Mouse (Mus musculus): ENCODE results near the gene Gm45716. TPM values are rescaled to one million over a fixed set of nuclear protein-coding genes. Genes with fewer than 3 reads are reported as not detected.

The Gm45716 gene
- polyA plus RNA-seq, 1 experiment = 17.3 TPM

GRCm38 (mm10) chr11:90175634-90176300, 11.7 kb upstream of the Gm45716 start:
- DNase-seq (ENCODE audit: low read depth) = peak; percentile 62
- TF ChIP-seq CTCF (IDR thresholded peaks at IDR 0.05; ENCODE audit: borderline replicate concordance, extremely low read depth, insufficient read depth, insufficient read length) (no peak), POLR2A (IDR thresholded peaks at IDR 0.05; ENCODE audit: borderline replicate concordance, extremely low read depth, insufficient read depth, insufficient read length, poor library complexity, severe bottlenecking) (no peak)

GRCm38 (mm10) chr11:90177389-90177788, 10.1 kb upstream of the Gm45716 start:
- TF ChIP-seq POLR2A (IDR thresholded peaks at IDR 0.05; ENCODE audit: borderline replicate concordance, extremely low read depth, insufficient read depth, insufficient read length, poor library complexity, severe bottlenecking) (no peak), CTCF (IDR thresholded peaks at IDR 0.05; ENCODE audit: borderline replicate concordance, extremely low read depth, insufficient read depth, insufficient read length) (no peak)
- DNase-seq (ENCODE audit: low read depth) = no peak

- peak; percentile 79 for DNase-seq (ENCODE audit: low read depth)
- TF ChIP-seq POLR2A (IDR thresholded peaks at IDR 0.05; ENCODE audit: borderline replicate concordance, extremely low read depth, insufficient read depth, insufficient read length, poor library complexity, severe bottlenecking) (no peak), CTCF (IDR thresholded peaks at IDR 0.05; ENCODE audit: borderline replicate concordance, extremely low read depth, insufficient read depth, insufficient read length) (peak; percentile 20; the same call in 1 of the 2 replicates)
These were observed 4.1 kb upstream of the Gm45716 start for GRCm38 (mm10) chr11:90183361-90183760.

DNA sequence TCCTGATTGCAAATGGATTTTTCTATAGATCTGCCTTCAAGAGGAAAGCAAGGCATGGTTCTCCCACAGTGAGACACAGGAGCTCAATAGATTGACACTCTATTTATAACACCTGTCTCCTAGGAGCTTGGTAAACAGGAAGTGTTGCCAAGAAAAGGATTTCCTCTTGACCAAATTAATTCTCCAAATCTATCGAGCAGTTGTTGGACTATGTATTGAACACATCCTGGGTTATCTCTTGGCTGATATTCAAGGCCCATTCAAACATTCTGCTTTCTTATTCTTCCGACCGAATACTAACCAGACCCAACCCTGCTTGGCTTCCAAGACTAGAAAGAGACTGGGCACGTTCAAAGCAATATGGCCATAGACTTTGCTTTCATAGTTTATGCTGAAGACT, 2.7 kb upstream of the Gm45716 start:
- TF ChIP-seq CTCF (IDR thresholded peaks at IDR 0.05; ENCODE audit: borderline replicate concordance, extremely low read depth, insufficient read depth, insufficient read length) = no peak
- no peak for TF ChIP-seq POLR2A (IDR thresholded peaks at IDR 0.05; ENCODE audit: borderline replicate concordance, extremely low read depth, insufficient read depth, insufficient read length, poor library complexity, severe bottlenecking)
- no peak for DNase-seq (ENCODE audit: low read depth)

DNA sequence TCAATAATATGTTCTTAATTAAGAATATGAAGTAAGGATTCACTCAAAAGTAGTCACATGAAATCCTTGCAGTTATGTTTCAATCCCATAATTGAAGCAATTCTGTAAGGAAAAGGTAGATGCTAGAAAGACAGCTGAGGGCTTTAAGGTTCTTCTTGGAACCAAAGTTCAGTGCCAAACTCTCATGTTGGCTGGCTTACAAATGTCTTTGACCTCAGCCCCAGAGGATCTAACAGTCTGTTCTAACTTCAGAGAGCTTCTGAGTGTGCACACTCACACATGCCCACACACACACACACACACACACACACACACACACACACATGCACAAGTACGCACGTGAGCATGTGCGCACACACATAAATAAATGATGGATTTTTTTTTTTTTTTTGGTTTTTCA, 2.7 kb downstream of the Gm45716 start:
- TF ChIP-seq POLR2A (IDR thresholded peaks at IDR 0.05; ENCODE audit: borderline replicate concordance, extremely low read depth, insufficient read depth, insufficient read length, poor library complexity, severe bottlenecking) (no peak), CTCF (IDR thresholded peaks at IDR 0.05; ENCODE audit: borderline replicate concordance, extremely low read depth, insufficient read depth, insufficient read length) (no peak)

GRCm38 (mm10) chr11:90194946-90195345, 7.5 kb downstream of the Gm45716 start:
- TF ChIP-seq CTCF (IDR thresholded peaks at IDR 0.05; ENCODE audit: borderline replicate concordance, extremely low read depth, insufficient read depth, insufficient read length) (no peak), POLR2A (IDR thresholded peaks at IDR 0.05; ENCODE audit: borderline replicate concordance, extremely low read depth, insufficient read depth, insufficient read length, poor library complexity, severe bottlenecking) (no peak)
- peak; percentile 50 for DNase-seq (ENCODE audit: low read depth)

More for the DNA sequence above, 2.7 kb downstream of the Gm45716 start:
- no peak for DNase-seq (ENCODE audit: low read depth)

DNA sequence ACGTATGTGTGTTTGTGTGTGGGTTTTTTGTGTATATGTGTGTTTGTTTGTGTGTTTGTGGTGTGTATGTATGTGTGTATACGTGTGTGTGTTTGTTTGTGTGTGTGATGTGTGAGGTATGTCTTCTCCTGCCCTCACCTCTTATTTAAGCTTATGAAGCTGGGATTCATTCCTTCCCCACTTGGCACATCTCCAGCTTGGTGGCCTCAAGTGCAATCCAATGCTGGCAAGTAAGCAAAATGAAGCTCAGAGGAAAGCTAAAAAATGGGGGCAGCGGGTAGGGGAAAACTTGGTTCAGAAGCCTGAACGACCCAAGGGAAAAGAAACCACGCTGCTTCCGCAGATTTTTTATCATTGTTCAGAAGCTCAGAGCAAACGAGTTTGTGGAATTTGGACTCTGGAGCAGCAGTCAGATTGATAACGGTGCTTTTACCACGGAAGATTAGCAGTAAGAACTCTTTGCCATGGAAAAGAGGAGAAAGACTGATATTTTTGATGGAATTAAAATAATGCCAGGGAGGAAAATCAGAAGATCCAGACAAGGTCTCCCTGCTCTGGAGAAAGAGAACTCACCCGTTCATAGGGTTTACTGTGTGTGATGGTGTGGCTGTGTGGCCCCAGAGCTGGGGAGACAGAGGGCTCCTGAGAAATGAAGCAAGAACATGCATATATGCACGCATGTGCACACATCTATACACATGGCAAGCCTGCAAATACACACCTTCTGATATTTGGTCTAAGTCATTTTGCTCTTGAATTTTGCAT, 8.5 kb downstream of the Gm45716 start:
- TF ChIP-seq POLR2A (IDR thresholded peaks at IDR 0.05; ENCODE audit: borderline replicate concordance, extremely low read depth, insufficient read depth, insufficient read length, poor library complexity, severe bottlenecking) (no peak), CTCF (IDR thresholded peaks at IDR 0.05; ENCODE audit: borderline replicate concordance, extremely low read depth, insufficient read depth, insufficient read length) (no peak)
- DNase-seq (ENCODE audit: low read depth) = peak; percentile 42

DNA sequence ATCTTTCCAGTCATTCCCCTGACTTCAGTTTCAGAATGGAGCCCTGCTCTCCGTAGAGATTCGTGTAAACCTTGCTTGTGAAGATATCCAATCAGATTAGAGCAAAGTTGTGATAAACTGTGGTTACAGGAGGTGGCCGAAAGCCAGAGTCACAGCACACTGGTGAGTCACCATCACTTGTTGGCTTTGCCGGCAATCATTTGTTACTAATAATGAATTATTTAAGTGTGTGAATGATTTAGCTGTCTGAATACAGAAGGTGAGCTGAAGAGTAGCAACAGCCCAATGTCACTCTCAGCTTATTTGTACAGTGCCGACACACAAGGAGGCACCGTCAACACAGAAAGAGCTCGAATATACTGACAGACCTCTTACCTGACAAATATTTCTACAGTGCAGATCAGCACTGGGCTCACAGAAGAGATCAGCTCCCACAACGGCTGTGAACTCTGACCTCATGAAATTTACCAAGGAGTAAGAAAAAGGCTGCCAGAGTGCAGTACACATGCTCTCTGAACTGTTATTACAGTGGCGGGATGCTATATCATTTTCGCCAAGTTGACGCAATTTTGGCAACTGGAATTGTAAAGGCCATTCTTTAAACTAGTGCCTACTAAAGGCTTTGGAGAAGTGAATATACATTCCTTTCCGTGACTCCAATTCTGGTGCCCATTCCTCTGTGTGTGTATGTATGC, 9.2 kb downstream of the Gm45716 start:
- no peak for TF ChIP-seq POLR2A (IDR thresholded peaks at IDR 0.05; ENCODE audit: borderline replicate concordance, extremely low read depth, insufficient read depth, insufficient read length, poor library complexity, severe bottlenecking)
- no peak for TF ChIP-seq CTCF (IDR thresholded peaks at IDR 0.05; ENCODE audit: borderline replicate concordance, extremely low read depth, insufficient read depth, insufficient read length)
- no peak for DNase-seq (ENCODE audit: low read depth)

- TF ChIP-seq POLR2A (IDR thresholded peaks at IDR 0.05; ENCODE audit: borderline replicate concordance, extremely low read depth, insufficient read depth, insufficient read length, poor library complexity, severe bottlenecking) (no peak), CTCF (IDR thresholded peaks at IDR 0.05; ENCODE audit: borderline replicate concordance, extremely low read depth, insufficient read depth, insufficient read length) (no peak)
- peak; percentile 46 for DNase-seq (ENCODE audit: low read depth)
These were observed 10.6 kb downstream of the Gm45716 start for GRCm38 (mm10) chr11:90198048-90198447.

GRCm38 (mm10) chr11:90200826-90201225, 13.3 kb downstream of the Gm45716 start:
- no peak for TF ChIP-seq CTCF (IDR thresholded peaks at IDR 0.05; ENCODE audit: borderline replicate concordance, extremely low read depth, insufficient read depth, insufficient read length)
- TF ChIP-seq POLR2A (IDR thresholded peaks at IDR 0.05; ENCODE audit: borderline replicate concordance, extremely low read depth, insufficient read depth, insufficient read length, poor library complexity, severe bottlenecking) = no peak
- no peak for DNase-seq (ENCODE audit: low read depth)

DNA sequence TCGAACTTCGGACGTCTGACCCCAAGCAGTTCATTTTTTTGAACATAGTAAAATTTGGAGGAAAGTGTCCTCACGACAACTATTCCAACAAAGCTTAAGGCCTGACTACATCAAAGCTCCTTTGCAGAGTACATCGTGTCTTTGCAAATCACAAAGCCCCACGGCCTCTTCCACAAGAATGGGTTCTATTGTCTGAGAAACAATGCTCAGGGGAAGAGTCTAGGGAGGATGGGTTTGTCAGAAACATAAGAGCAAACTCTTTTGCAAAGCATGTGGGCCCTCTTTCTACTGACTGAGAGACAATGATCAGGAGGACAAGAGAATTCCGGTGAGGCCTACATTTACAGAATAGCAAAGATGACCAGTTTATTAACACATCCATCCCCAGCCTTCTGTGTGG, 26.8 kb downstream of the Gm45716 start:
- TF ChIP-seq POLR2A (IDR thresholded peaks at IDR 0.05; ENCODE audit: borderline replicate concordance, extremely low read depth, insufficient read depth, insufficient read length, poor library complexity, severe bottlenecking) = no peak
- no peak for TF ChIP-seq CTCF (IDR thresholded peaks at IDR 0.05; ENCODE audit: borderline replicate concordance, extremely low read depth, insufficient read depth, insufficient read length)
- no peak for DNase-seq (ENCODE audit: low read depth)
